ENCODE assay signal across 28 mouse cellular contexts in the genomic region with DNA sequence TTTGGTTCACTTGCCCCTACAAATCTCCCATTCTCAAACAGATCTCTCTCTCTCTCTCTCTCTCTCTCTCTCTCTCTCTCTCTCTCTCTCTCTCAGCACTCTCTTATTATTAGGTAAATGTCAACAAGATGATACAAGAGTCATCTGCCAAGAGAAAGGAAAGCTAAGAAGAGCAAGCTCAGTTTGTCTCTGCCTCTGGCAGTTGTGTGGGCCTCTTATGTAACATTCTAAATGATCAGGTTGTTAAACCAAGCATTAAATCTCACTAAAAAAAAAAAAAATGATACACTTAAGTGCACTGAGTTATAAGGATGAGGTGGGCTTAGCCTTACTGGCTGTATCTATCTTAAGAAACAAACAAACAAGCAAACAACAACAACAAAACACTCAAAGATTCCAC. TPM values are rescaled to one million over a fixed set of nuclear protein-coding genes. Genes with fewer than 3 reads are reported as not detected.
A peak's percentile ranks its signal among the peaks of the same experiment; 100 is the strongest.
DNase-seq lines count a peak whose midpoint lies in the region; ATAC-seq lines count a peak whose summit lies in the region.
"Had no signal": no experiment of that assay in that cellular context is flagged by ENCODE, and none has a peak within 500 bp of the region (broad histone marks: within the 10 kb centered on the region; RNA-seq: fewer than 3 reads in every experiment).

No protein-coding gene starts in this region.

- no peaks in the 10 kb centered on the region for H3K36me3 ChIP-seq in kidney, embryonic 16.5 days (ENCODE audit: insufficient read depth, low read length)
- H3K36me3 ChIP-seq: embryonic facial prominence, embryonic 13.5 days; embryonic facial prominence, embryonic 15.5 days; forebrain, embryonic 10.5 days; forebrain, embryonic 12.5 days; G1E had no signal

- H3K9ac ChIP-seq in kidney, embryonic 16.5 days (replicated peaks; ENCODE audit: low read length), result no peak overlapping the region
- H3K9ac ChIP-seq: embryonic facial prominence, embryonic 13.5 days; embryonic facial prominence, embryonic 15.5 days; forebrain, embryonic 12.5 days had no signal

- H3K27ac ChIP-seq in kidney, embryonic 16.5 days (ENCODE audit: low read length), result no peak overlapping the region
- H3K27ac ChIP-seq: embryonic facial prominence, embryonic 13.5 days; embryonic facial prominence, embryonic 15.5 days; forebrain, embryonic 10.5 days; forebrain, embryonic 12.5 days had no signal

- H3K27me3 ChIP-seq in kidney, embryonic 16.5 days (ENCODE audit: insufficient read depth, low read length), result no peaks in the 10 kb centered on the region
- H3K27me3 ChIP-seq: CH12.LX; embryonic facial prominence, embryonic 13.5 days; embryonic facial prominence, embryonic 15.5 days; forebrain, embryonic 12.5 days had no signal

- H3K4me2 ChIP-seq in kidney, embryonic 16.5 days (replicated peaks; ENCODE audit: low read depth, low read length), result no peak overlapping the region
- H3K4me2 ChIP-seq: embryonic facial prominence, embryonic 13.5 days; embryonic facial prominence, embryonic 15.5 days; forebrain, embryonic 12.5 days had no signal

- no peak overlapping the region for H3K4me3 ChIP-seq in kidney, embryonic 16.5 days (ENCODE audit: low read length)
- H3K4me3 ChIP-seq: embryonic facial prominence, embryonic 13.5 days; embryonic facial prominence, embryonic 15.5 days; erythroblast, embryonic 14.5 days; forebrain, embryonic 10.5 days; forebrain, embryonic 12.5 days had no signal

- no peaks in the 10 kb centered on the region for H3K4me1 ChIP-seq in kidney, embryonic 16.5 days (ENCODE audit: insufficient read depth, low read length)
- H3K4me1 ChIP-seq: embryonic facial prominence, embryonic 13.5 days; embryonic facial prominence, embryonic 15.5 days; forebrain, embryonic 10.5 days; forebrain, embryonic 12.5 days had no signal

- no peaks in the 10 kb centered on the region for H3K9me3 ChIP-seq in kidney, embryonic 16.5 days (ENCODE audit: low read length)
- H3K9me3 ChIP-seq: embryonic facial prominence, embryonic 13.5 days; embryonic facial prominence, embryonic 15.5 days; forebrain, embryonic 10.5 days; forebrain, embryonic 12.5 days; G1E had no signal

- peak; percentile 9 for DNase-seq in kidney, adult 11 months
- peak; percentile 19 to 48 for DNase-seq in kidney, adult 8-10 months
- no peak for DNase-seq in kidney, postnatal 4 days
- DNase-seq in brain, adult 2 months (ENCODE audit: low read depth, low spot score), result peak; percentile 28
- DNase-seq: adrenal gland, adult 8-10 months; adrenal gland, postnatal 14 days; adrenal gland, postnatal 36 days; B cell, adult 2 months; cerebellum, adult 11 months; cerebellum, adult 18-20 months; cerebellum, adult 8-10 months; cerebellum, adult 9-11 months; cerebellum, postnatal 14 days; cerebellum, postnatal 36 days; embryo, embryonic 11 days had no signal

- ATAC-seq in kidney, embryonic 16.5 days (ENCODE audit: low FRiP score, low TSS enrichment), result no peak
- ATAC-seq: activated CD4-positive, CD25-positive, alpha-beta regulatory T cell, adult 4 months; CD4-positive, CD25-positive, alpha-beta regulatory T cell, adult 4 months; forebrain, embryonic 14.5 days; forebrain, embryonic 16.5 days; Patski had no signal

RNA-seq across cellular contexts. Expression of a gene that starts 18.1 kb away (rescaled TPM):
- 0.06 and 0.19 TPM in 2 replicates for polyA plus RNA-seq in kidney, embryonic 16.5 days (2015; fragmentation: Nextera tagmentation; extraction: Ambion mirVana)
- polyA plus RNA-seq: erythroblast, embryonic 14.5 days; forebrain, embryonic 10.5 days had no signal

Comparison
In these comparisons a context has a peak if more than half of its experiments do, and no peak if none do; other contexts are left out.
1. DNase-seq: peak in kidney, adult 11 months (single experiment), kidney, adult 8-10 months (2 of 2) and brain, adult 2 months (single experiment); none in kidney, postnatal 4 days (0 of 2).